Mouse (Mus musculus) cerebellum, adult 2 months (tissue): Measurements from ENCODE around the gene Nmb. TPM values are rescaled to one million over a fixed set of nuclear protein-coding genes. Genes with fewer than 3 reads are reported as not detected.

Experiments
- DNase-seq, 2 experiments: peaks; one replicate each; pipeline ENCODE4 v3.0.0; 2021
- H3K27ac ChIP-seq: fragments of 200-500 bp; 2 replicates; pipeline ENCODE4 v1.5.1; 2012; ENCODE audit warnings: low read length, control low read depth, inconsistent platforms; ENCODE audit not compliant: insufficient read depth
- H3K27me3 ChIP-seq: fragments of 200-500 bp; 2 replicates; pipeline ENCODE4 v1.6.1; 2012; ENCODE audit warnings: inconsistent platforms, mild to moderate bottlenecking, low read length, moderate library complexity; ENCODE audit not compliant: control insufficient read depth, insufficient read depth
- H3K4me1 ChIP-seq: fragments of 200-500 bp; 2 replicates; pipeline ENCODE4 v1.6.1; 2011; ENCODE audit warnings: low read length; ENCODE audit not compliant: control insufficient read depth, insufficient read depth
- H3K4me3 ChIP-seq: fragments of 200-500 bp; replicated peaks from 2 replicates; pipeline ENCODE3; 2011; ENCODE audit warnings: mild to moderate bottlenecking, low read depth, low read length, control low read depth; ENCODE audit not compliant: insufficient read depth
- CTCF ChIP-seq: fragments of 200-500 bp; IDR thresholded peaks from 2 replicates; pipeline ENCODE4 v1.5.1; 2011; ENCODE audit warnings: low read depth, mild to moderate bottlenecking, control low read depth, low read length, moderate library complexity, borderline replicate concordance; ENCODE audit not compliant: insufficient read depth
- POLR2A ChIP-seq: fragments of 200-500 bp; IDR thresholded peaks from 2 replicates; pipeline ENCODE4 v1.6.1; 2011; ENCODE audit warnings: low read length, control low read depth, borderline replicate concordance; ENCODE audit not compliant: insufficient read depth
- WGBS: fragments of 180-500 bp; shearing (Covaris S2); methylation state at CpG from one replicate; pipeline ENCODE4 v1.1.7; 2018; 5-methylcytosine and 5-hydroxymethylcytosine counted together
- polyA plus RNA-seq: library from polyadenylated mRNA; depleted of rRNA; stranded (reverse); fragments of >200 nt; gene quantifications from 2 replicates; pipeline ENCODE4 v1.2.3, GENCODE M21; 2012; rRNA removed

The Nmb gene
- polyA plus RNA-seq, 1 experiment, result 9.8 TPM

DNA sequence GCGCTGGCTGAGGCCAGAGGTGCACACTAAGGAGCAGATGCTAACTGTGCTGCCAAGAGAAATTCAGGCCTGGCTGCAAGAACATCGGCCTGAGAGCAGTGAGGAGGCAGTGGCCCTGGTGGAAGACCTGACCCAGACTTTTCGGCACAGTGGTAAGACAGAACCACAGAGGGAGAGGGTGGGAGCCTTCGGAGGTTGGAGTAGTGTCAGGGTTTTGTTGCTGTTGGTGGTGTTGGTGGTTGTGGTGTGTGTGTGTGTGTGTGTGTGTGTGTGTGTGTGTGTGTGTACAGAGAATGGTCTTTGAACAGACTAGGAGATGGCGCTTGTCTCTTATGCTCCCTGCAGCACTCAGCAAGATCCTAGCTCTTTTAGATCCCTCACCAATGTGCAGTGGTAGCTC, 41.4 kb downstream of the Nmb start:
- H3K27me3 ChIP-seq, result no peaks in the 10 kb centered on the region
- no peak overlapping the region for H3K4me3 ChIP-seq
- no peak for DNase-seq
- TF ChIP-seq CTCF (no peak), POLR2A (no peak)
- no peak overlapping the region for H3K27ac ChIP-seq
- H3K4me1 ChIP-seq, result 0 out of 2 replicates have a peak, but pooled peaks cover 6% of the 10 kb centered on the region
- 64% methylated on average over 5 of the region's 5 CpGs for WGBS

DNA sequence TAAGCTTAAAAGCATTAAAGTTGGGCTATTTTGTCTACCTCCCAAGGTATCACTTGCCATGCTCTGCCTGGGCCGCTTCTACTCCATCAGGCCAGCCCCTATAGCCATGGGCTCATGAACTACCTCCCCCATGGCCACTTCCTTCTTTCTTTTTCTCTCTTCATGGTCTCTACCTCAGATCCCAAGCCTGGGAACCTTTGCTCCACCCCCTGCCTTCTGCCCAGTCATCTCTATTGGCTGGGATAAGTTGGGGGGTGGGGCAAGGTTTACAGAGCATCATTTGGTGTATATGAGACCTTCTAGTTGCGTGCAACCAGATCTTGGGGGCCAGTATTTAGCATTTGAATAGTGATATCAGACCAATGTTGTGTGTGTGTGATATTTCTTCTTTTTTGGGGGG, 42.4 kb downstream of the Nmb start:
- no peak overlapping the region for H3K27ac ChIP-seq
- H3K27me3 ChIP-seq, result no peaks in the 10 kb centered on the region
- 0 out of 2 replicates have a peak, but pooled peaks cover 6% of the 10 kb centered on the region for H3K4me1 ChIP-seq
- no peak for TF ChIP-seq CTCF
- no peak for TF ChIP-seq POLR2A
- DNase-seq, result no peak
- 90% methylated on average over 2 of the region's 2 CpGs for WGBS
- H3K4me3 ChIP-seq, result no peak overlapping the region

DNA sequence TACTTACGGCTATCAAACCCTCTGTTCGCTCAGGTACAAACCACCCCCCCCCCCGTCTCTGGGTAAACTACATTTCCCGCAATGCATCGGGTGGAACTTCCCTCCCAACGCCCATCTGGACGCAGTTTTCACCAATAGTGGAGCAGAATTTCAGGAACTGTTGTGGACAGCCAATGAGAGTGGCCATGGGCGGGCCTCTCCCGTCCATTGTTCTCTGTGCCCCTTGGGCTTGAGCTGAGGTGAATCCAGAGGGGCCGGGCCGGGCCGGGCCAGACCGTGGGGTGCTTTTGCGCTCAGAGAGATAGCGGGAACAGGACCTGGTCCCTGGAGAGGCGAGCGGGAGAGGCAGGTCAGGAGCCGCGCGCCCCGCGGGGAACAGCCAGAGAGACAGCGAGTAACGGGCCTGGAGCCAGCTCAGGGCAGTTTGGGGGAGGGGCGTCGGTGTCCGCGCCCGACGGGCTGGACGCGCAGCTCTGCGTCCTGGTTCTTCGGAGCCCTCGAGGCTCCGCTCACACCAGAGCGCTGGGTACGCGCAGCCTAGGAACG, 44.1 kb downstream of the Nmb start, which contains the start of gene Zscan2:
Gene Zscan2 (plus strand): TSS at position 192 of the 546 bp plus-strand sequence.
- no peaks in the 10 kb centered on the region for H3K27me3 ChIP-seq
- peak within 1 kb of the TSS; percentile 67 for H3K27ac ChIP-seq
- H3K4me3 ChIP-seq, result peak within 1 kb of the TSS; percentile 88
- DNase-seq, result peak; percentile 91 to 95
- under 1% methylated on average over 40 of the region's 40 CpGs for WGBS
- 0 out of 2 replicates have a peak, but pooled peaks cover 6% of the 10 kb centered on the region for H3K4me1 ChIP-seq
- TF ChIP-seq POLR2A (peak; percentile 43; the same call in 1 of the 2 replicates), CTCF (no peak)

DNA sequence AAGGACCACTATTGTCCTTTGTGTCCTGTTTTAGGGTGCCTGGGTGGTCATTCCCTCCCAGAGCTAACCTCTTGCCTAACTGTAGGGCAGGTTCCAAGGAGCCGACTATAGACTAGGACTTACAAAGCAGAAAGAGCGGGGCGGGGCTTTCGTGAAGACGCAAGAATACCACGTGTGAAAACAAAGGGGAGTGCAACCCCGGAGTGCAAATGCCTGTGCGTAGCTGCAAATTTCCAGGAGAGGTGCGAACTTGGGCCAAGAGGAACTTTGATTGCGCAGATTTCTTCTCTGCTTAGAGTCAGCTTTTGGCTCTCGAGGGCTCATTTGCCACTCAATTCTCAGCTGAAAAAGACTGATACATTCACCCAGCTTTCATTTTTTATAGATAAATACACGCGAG, 44.6 kb downstream of the Nmb start:
- H3K27me3 ChIP-seq, result no peaks in the 10 kb centered on the region
- under 1% methylated on average over 13 of the region's 13 CpGs for WGBS
- TF ChIP-seq CTCF (no peak), POLR2A (no peak)
- H3K4me1 ChIP-seq, result 0 out of 2 replicates have a peak, but pooled peaks cover 6% of the 10 kb centered on the region
- no peak overlapping the region for H3K27ac ChIP-seq
- peak overlapping the region; percentile 88 for H3K4me3 ChIP-seq
- peak; percentile 57 to 59 for DNase-seq

DNA sequence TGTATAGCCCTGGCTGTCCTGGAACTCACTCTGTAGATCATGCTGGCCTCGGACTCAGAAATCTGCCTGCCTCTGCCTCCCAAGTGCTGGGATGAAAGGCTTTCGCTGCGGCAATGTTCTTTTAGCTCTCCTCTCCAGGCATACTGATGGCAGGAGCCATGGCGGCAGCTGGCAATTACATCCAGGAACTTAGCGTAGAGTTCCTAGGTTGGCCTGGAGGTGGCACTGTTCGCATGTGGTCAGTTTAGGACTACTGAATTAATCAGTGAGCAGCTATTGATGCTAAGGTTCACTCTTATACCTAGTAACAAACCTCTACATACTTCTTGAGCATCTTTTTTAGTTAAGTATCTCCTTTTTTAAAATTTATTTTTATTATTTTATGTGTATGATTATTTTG, 47.7 kb downstream of the Nmb start:
- DNase-seq, result peak; percentile 75 to 86
- TF ChIP-seq CTCF, result peak; percentile 90
- TF ChIP-seq POLR2A, result no peak
- H3K4me1 ChIP-seq, result no peaks in the 10 kb centered on the region
- H3K27ac ChIP-seq, result no peak overlapping the region
- H3K4me3 ChIP-seq, result no peak overlapping the region
- WGBS, result 10% methylated on average over 6 of the region's 6 CpGs
- no peaks in the 10 kb centered on the region for H3K27me3 ChIP-seq

DNA sequence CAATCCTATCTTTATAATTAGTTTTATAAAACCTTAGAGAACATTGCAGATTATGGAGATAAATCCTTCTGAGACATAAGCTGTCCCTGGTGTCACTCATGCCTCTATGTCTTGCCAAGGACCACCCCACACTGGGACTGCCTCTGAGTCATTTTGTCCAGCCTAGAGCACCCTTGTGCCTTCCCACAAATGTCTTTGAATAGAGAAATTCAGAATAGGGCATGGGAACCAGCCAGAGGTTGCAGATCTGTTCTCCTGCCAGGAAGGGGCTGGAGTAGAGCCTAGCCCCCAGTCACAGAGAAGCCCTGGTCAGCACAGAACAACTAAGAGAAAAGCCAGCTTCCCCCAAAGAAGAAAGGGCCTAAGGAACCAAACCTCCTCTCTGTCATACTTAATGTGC, 49.6 kb downstream of the Nmb start:
- no peak for DNase-seq
- TF ChIP-seq CTCF (no peak), POLR2A (no peak)
- H3K4me1 ChIP-seq, result no peaks in the 10 kb centered on the region
- no peak overlapping the region for H3K4me3 ChIP-seq
- H3K27ac ChIP-seq, result no peak overlapping the region
- H3K27me3 ChIP-seq, result no peaks in the 10 kb centered on the region

DNA sequence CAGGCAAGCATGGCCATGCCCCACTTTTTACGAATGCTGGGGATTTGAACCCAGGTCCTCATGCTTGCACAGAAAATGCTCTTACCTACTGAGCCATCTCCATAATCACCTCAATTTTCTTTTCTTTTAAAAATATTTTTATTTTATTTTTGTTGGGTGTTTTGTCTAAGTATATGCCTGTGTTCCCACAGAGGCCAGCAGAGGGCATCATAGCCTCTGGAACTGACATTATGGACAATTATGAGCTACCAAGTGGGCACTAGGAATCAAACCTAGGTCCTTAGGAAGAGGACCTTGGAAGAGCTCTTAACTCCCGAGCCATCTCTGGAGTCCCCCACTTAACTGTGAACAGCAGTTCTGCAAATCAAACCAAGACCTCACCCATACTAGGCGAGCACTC, 51.7 kb downstream of the Nmb start:
- H3K27me3 ChIP-seq, result no peaks in the 10 kb centered on the region
- no peak overlapping the region for H3K27ac ChIP-seq
- 95% methylated on average over 3 of the region's 3 CpGs for WGBS
- H3K4me1 ChIP-seq, result no peaks in the 10 kb centered on the region
- no peak for TF ChIP-seq CTCF
- TF ChIP-seq POLR2A, result no peak
- H3K4me3 ChIP-seq, result no peak overlapping the region
- no peak for DNase-seq

Other genes starting within 250 kb of the Nmb start
- 21.7 and 24.8 TPM in 2 replicates for gene Crtc3, start 216.2 kb downstream of the Nmb start, polyA plus RNA-seq
- 21.0 and 21.5 TPM in 2 replicates for gene Iqgap1, start 79.1 kb downstream of the Nmb start, polyA plus RNA-seq
- gene Zscan2, start 44.2 kb downstream of the Nmb start, polyA plus RNA-seq, result 8.6 and 10.2 TPM in 2 replicates
- 22.2 and 22.8 TPM in 2 replicates for gene Wdr73, start 3.8 kb downstream of the Nmb start, polyA plus RNA-seq
- gene Sec11a, start 42.7 kb upstream of the Nmb start, polyA plus RNA-seq, result 46.7 and 51.6 TPM in 2 replicates
- gene Zfp592, start 88.6 kb upstream of the Nmb start, polyA plus RNA-seq, result 17.3 and 19.9 TPM in 2 replicates
- 0.15 and 0.17 TPM in 2 replicates for gene Alpk3, start 152.5 kb upstream of the Nmb start, polyA plus RNA-seq
- 0.06 and 0.07 TPM in 2 replicates for gene Slc28a1, start 209.7 kb upstream of the Nmb start, polyA plus RNA-seq